Mouse (Mus musculus): ENCODE measurements around the gene Edar. TPM values are rescaled to one million over a fixed set of nuclear protein-coding genes. Genes with fewer than 3 reads are reported as not detected.
"Not testable (repeated sequence)": the region's sequence is repeated elsewhere in the genome, so short reads cannot be mapped to it uniquely, and the experiment has no call there.

The Edar gene
- polyA plus RNA-seq (2012; rRNA removed): 0.29 and 0.52 TPM in 2 replicates

DNA sequence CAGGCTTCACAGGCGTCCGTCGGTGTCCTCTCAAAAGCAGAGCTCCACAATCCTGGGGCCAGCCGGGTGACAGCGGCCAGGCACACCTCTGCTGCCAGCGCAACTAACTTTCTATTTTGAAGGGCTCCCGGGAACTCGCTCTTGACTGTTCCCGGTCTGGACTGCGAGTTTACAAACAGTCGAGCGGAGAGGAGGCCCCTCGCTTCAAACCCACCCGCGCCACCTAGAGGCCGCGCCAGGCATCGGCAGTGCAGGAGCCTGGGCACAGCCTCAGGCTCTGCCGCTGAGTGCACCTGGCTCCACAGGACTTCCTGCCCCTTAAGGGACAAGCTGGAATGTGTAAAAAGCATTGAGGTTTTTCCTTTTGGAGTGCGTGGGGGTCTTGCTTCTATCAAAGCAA lies at the start of gene Edar:
TSS of gene Edar (minus strand) at position 122 of the 400 bp plus-strand sequence.
- TF ChIP-seq CTCF (IDR thresholded peaks at IDR 0.05; ENCODE audit: extremely low read depth, insufficient read length, insufficient replicate concordance, low read depth, low read length) (peak; percentile 84), POLR2A (IDR thresholded peaks at IDR 0.05; ENCODE audit: low read depth, low read length) (no peak; the same call in 1 of the 2 replicates)
- peak within 1 kb of the TSS; percentile 57 for H3K4me3 ChIP-seq (ENCODE audit: low read depth, low read length)
- WGBS: 3% methylated on average over 20 of the region's 20 CpGs

DNA sequence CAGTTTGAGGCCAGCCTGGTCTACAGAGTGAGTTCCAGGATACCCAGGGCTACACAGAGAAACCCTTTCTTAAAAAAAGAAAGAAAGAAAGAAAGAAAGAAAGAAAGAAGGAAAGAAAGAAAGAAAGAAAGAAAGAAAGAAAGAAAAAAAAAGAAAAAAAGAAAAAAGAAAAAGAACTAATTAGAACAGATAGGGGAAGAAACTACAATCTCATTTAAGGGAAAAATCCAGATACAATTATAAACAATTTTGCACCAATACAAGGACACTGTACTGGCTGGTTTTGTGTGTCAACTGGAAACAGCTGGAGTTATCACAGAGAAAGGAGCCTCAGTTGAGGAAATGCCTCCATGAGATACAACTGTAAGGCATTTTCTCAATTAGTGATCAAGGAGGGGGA lies 42.7 kb upstream of the Edar start, which contains the start of gene Gm17542:
TSS of gene Gm17542 (minus strand) at position 101 of the 400 bp plus-strand sequence.
- not testable (repeated sequence) for H3K36me3 ChIP-seq (ENCODE audit: control insufficient read depth, insufficient read depth, low read length); H3K4me1 ChIP-seq (ENCODE audit: control insufficient read depth, insufficient read depth, insufficient read length, low read length); H3K27ac ChIP-seq (ENCODE audit: insufficient read depth, low read depth, low read length); H3K27me3 ChIP-seq (ENCODE audit: control insufficient read depth, insufficient read depth, low read length); H3K4me3 ChIP-seq (ENCODE audit: low read depth, low read length)

More for the DNA sequence above, at the start of gene Edar:
- no peak within 1 kb of the TSS for H3K27ac ChIP-seq (ENCODE audit: insufficient read depth, low read depth, low read length)
- H3K4me1 ChIP-seq (ENCODE audit: control insufficient read depth, insufficient read depth, insufficient read length, low read length): 0 out of 2 replicates have a peak, but pooled peaks cover 2% of the 10 kb centered on the region
- H3K36me3 ChIP-seq (ENCODE audit: control insufficient read depth, insufficient read depth, low read length): no peaks in the 10 kb centered on the region
- H3K27me3 ChIP-seq (ENCODE audit: control insufficient read depth, insufficient read depth, low read length): no peaks in the 10 kb centered on the region

- Histone ChIP-seq H3K4me3 (ENCODE audit: low read depth, low read length) (peak overlapping the region; percentile 26; the same call in 1 of the 2 replicates), H3K27ac (ENCODE audit: insufficient read depth, low read depth, low read length) (no peak overlapping the region), H3K4me1 (ENCODE audit: control insufficient read depth, insufficient read depth, insufficient read length, low read length) (no peaks in the 10 kb centered on the region), H3K36me3 (ENCODE audit: control insufficient read depth, insufficient read depth, low read length) (no peaks in the 10 kb centered on the region), H3K27me3 (ENCODE audit: control insufficient read depth, insufficient read depth, low read length) (no peaks in the 10 kb centered on the region)
- WGBS: 53% methylated on average over 3 of the region's 3 CpGs
- TF ChIP-seq POLR2A (IDR thresholded peaks at IDR 0.05; ENCODE audit: low read depth, low read length): no peak
- TF ChIP-seq CTCF (IDR thresholded peaks at IDR 0.05; ENCODE audit: extremely low read depth, insufficient read length, insufficient replicate concordance, low read depth, low read length): no peak
Measured at GRCm38 (mm10) chr10:58714789-58715148, 39.3 kb upstream of the Edar start.

DNA sequence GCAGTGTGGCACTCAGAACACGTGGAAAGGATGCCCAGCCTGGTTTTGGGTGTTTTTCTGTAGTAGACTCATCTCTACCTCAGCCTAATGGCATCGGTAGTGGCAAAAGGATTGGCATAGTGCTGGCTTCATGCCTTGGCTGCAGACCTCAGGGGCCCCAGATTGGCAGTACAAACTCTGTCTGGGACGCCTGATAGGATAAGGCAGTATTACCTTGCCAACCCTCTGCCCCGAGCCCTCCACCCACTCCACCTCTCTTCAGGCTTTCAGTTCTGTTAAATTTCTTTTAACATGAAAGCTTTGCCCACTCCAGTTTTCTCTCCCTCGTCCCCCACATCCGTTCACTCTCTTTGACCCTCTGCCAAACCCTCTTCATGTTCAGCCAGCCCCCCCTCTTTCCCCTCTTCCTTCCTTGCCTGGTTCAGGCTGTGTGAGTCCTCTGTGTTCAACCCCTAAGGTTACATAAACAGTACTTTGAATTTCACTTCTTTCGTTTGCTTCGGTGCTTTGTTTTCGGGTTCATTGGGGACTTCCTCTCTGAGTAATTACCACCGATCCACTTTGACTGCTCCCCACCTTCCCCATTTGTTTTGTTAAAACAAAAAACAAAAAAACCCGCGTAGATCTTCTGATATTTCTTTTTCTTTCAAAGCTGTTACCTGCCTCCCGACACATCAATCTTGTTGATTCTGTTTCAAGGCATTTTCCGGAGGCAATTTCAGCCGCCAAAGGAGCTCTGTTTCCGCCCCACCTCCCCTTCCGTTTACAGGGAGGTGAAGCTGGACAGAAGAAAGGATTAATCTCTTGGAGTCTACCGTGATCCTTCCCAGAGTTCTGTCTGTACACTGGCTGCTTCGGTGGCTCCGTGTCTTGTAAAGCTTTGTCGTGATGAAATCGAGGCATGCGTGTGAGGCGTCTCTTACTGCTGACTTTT lies 38.7 kb upstream of the Edar start:
- WGBS: 27% methylated on average over 24 of the region's 24 CpGs
- Histone ChIP-seq H3K27ac (ENCODE audit: insufficient read depth, low read depth, low read length) (no peak overlapping the region), H3K4me3 (ENCODE audit: low read depth, low read length) (peak overlapping the region; percentile 26; the same call in 1 of the 2 replicates), H3K27me3 (ENCODE audit: control insufficient read depth, insufficient read depth, low read length) (no peaks in the 10 kb centered on the region), H3K36me3 (ENCODE audit: control insufficient read depth, insufficient read depth, low read length) (no peaks in the 10 kb centered on the region), H3K4me1 (ENCODE audit: control insufficient read depth, insufficient read depth, insufficient read length, low read length) (no peaks in the 10 kb centered on the region)
- no peak for TF ChIP-seq POLR2A (IDR thresholded peaks at IDR 0.05; ENCODE audit: low read depth, low read length)
- TF ChIP-seq CTCF (IDR thresholded peaks at IDR 0.05; ENCODE audit: extremely low read depth, insufficient read length, insufficient replicate concordance, low read depth, low read length): no peak

DNA sequence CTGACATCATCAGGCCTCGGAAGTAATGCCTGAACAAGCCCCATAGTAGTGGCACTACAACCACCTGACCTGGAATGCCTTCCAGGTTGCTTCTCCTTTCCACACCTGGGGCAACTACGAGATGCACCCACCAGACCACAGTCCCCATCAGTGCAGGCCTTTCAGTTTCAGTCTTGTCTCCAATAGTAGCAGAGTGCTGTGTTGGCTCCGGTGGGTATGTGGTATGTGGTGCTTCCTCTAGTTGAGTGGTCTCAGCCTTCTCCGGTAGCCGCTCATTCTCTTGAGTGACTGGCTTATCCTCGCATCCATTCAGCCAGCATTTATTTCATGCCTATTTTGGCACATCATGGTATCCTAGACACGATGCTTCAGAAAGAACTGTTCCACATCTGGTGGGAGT lies 37.8 kb upstream of the Edar start:
- H3K4me1 ChIP-seq (ENCODE audit: control insufficient read depth, insufficient read depth, insufficient read length, low read length): no peaks in the 10 kb centered on the region
- no peaks in the 10 kb centered on the region for H3K27me3 ChIP-seq (ENCODE audit: control insufficient read depth, insufficient read depth, low read length)
- no peak overlapping the region for H3K4me3 ChIP-seq (ENCODE audit: low read depth, low read length)
- WGBS: 84% methylated on average over 7 of the region's 7 CpGs
- no peaks in the 10 kb centered on the region for H3K36me3 ChIP-seq (ENCODE audit: control insufficient read depth, insufficient read depth, low read length)
- TF ChIP-seq CTCF (IDR thresholded peaks at IDR 0.05; ENCODE audit: extremely low read depth, insufficient read length, insufficient replicate concordance, low read depth, low read length): no peak
- TF ChIP-seq POLR2A (IDR thresholded peaks at IDR 0.05; ENCODE audit: low read depth, low read length): no peak
- H3K27ac ChIP-seq (ENCODE audit: insufficient read depth, low read depth, low read length): no peak overlapping the region

- no peak overlapping the region for H3K27ac ChIP-seq (ENCODE audit: insufficient read depth, low read depth, low read length)
- TF ChIP-seq CTCF (IDR thresholded peaks at IDR 0.05; ENCODE audit: extremely low read depth, insufficient read length, insufficient replicate concordance, low read depth, low read length) (no peak), POLR2A (IDR thresholded peaks at IDR 0.05; ENCODE audit: low read depth, low read length) (no peak)
- H3K36me3 ChIP-seq (ENCODE audit: control insufficient read depth, insufficient read depth, low read length): no peaks in the 10 kb centered on the region
- no peak overlapping the region for H3K4me3 ChIP-seq (ENCODE audit: low read depth, low read length)
- 83% methylated on average over 4 of the region's 4 CpGs for WGBS
- no peaks in the 10 kb centered on the region for H3K4me1 ChIP-seq (ENCODE audit: control insufficient read depth, insufficient read depth, insufficient read length, low read length)
- no peaks in the 10 kb centered on the region for H3K27me3 ChIP-seq (ENCODE audit: control insufficient read depth, insufficient read depth, low read length)
Measured at GRCm38 (mm10) chr10:58709021-58709420, 33.6 kb upstream of the Edar start.

- Histone ChIP-seq H3K4me3 (ENCODE audit: low read depth, low read length) (no peak overlapping the region), H3K27ac (ENCODE audit: insufficient read depth, low read depth, low read length) (no peak overlapping the region), H3K36me3 (ENCODE audit: control insufficient read depth, insufficient read depth, low read length) (no peaks in the 10 kb centered on the region), H3K27me3 (ENCODE audit: control insufficient read depth, insufficient read depth, low read length) (no peaks in the 10 kb centered on the region), H3K4me1 (ENCODE audit: control insufficient read depth, insufficient read depth, insufficient read length, low read length) (no peaks in the 10 kb centered on the region)
- WGBS: 48% methylated on average over 6 of the region's 6 CpGs
- no peak for TF ChIP-seq POLR2A (IDR thresholded peaks at IDR 0.05; ENCODE audit: low read depth, low read length)
- TF ChIP-seq CTCF (IDR thresholded peaks at IDR 0.05; ENCODE audit: extremely low read depth, insufficient read length, insufficient replicate concordance, low read depth, low read length): no peak
Measured at GRCm38 (mm10) chr10:58700578-58700977, 25.1 kb upstream of the Edar start.

Data from small intestine, adult 2 months (tissue).